Mouse (Mus musculus): ENCODE data around the gene Fermt3.

The Fermt3 gene

DNA sequence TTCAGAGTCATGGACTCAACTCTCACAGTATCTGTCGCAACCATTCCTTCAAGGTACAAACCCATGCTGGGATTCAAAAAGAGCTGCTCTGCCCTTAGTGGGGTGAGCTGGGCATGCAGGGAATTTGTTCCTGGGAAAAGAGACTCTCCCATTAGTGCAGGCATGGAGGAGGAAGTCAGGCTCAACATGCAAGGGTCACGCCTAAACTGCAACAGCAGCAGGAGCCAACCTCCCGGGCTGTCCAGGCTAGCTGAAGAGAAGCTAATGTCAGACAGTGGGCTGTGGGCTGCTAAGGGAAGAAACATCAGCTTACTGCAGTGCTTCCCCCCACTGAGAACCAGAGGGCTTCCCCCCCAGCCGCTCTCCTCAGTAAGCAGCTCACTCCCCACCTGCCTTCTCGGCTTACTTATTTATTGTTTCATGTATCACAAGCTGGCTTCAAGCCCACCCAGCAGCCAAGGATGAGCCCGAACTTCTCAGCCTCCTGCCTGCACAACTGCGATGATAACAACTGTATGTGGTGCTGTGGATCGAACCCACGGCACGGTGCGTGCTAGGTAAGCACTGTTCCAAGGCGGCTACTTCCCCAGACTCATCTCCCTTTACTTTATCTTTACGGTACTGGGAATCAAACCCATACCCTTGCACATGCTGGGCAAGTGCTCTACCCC lies 46.9 kb downstream of the Fermt3 start:
- no peak for DNase-seq (ENCODE audit: low spot score)

GRCm38 (mm10) chr19:6971644-6972043 lies 47.6 kb downstream of the Fermt3 start:
- no peak for DNase-seq (ENCODE audit: low spot score)

GRCm38 (mm10) chr19:6970460-6971085 lies 48.7 kb downstream of the Fermt3 start:
- no peak for DNase-seq (ENCODE audit: low spot score)

DNA sequence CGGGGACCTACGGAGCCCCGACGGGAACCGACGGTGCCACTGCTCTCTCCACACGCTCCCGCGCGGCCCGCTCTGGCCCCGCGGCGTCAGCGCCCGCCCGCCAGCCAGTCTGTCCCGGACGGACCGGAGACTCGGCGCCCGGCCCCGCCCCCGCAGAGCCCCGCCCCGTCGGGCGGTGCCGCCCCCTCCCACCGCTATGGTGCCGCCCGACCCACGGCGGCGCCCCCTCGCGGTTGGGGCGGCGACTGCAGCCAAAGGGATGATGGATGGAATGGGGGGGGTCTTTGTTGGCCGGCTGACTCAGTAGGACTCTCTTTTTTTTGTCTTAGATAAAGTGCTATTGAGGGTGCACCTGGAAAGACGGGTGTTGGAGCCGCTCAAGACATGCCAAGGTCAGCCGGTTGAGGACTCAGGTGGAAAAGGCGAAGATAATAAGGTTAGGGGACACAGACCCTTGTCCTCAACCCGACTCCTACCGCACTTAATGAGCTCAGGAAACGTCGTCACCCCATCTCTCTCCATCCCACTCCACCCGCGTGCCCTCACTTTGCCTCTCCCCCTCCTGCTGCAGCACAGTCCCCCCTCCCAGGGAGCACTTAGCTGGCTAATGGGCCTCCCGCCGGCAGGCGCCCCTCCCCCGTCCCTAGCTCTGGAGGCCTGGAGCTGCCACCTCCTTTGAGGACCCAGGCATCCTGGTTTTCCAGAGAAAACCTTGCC lies 49.4 kb downstream of the Fermt3 start:
- peak; percentile 65 for DNase-seq (ENCODE audit: low spot score)

- DNase-seq (ENCODE audit: low spot score), result no peak
Observed at GRCm38 (mm10) chr19:6969291-6969664, 50.0 kb downstream of the Fermt3 start.

DNA sequence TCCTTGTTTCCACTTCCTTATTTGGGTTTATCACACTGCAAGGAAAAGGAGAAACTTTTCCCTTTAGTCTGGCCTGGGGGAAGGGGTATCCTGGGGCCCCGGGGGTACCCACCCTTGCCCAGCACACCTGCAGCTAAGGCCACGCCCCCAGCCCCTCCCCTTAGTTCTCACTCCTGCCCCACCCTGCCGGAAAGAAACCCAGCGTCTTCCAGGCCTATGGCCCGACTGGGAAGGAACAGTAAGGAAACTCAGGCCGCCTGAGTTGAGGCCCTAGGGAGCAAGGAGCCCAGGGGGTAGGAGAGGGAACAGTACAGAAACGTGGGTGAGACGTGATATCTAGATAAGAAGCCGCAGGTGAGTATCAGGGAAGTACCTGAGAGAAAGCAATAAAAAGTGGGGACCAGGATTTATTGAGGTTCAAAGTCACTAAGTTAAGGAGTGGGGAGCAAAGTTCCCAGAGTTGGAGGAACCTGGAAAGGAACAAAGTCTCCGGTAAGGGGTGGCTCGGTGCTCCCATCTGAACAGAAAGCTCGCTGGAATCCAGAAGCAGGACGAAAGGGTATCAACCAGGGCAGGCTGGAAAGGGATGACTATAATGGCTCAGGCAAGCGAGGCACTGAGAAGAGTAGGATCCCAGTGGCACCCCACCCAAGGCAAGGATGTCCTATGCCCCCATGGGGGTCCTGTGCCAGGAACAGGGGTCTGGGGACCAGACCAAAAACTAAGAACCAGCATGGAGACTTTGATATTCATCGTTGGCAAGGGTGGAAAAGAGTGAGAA lies 50.6 kb downstream of the Fermt3 start:
- no peak for DNase-seq (ENCODE audit: low spot score)

DNA sequence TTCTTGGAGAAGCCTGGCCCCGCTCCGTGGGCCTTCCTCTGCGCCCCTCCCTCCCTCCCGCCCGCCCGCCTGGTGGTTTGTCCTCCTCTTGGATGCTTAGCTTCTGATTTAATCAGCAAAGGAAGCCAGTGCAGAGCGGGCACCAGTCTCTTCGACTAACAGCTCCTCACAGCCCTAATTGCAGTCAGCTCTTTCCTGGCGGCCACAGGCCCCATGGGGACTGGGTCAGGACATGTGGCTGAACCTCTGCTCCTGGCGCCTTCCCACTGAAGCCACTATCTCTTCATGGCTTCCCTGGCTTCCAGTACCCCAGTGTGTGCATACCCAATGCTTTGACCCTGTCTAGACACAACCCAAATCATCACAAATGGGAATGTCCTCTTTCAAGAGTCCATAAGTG lies 62.8 kb downstream of the Fermt3 start:
- no peak for DNase-seq (ENCODE audit: low spot score)

DNA sequence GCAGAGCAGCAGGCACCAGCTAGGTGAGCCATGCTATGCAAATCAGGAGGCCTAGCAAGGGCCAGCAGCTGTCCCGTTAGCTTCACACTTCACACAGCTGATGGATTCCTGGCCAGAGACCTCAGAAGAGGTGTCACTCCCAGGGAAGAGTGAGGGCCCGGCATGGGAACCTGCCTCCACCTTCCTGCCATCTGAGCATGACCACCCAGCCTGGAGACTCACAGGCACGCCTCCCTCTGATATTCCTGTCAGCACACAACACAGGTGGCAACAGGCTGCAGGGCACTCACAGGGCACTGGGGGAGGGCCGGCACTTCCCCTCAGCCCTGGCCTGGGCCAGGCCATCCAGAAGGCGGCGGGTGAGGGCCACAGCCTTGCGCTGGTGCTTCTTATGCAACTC lies 63.8 kb downstream of the Fermt3 start:
- no peak for DNase-seq (ENCODE audit: low spot score)

GRCm38 (mm10) chr19:6954046-6954445 lies 65.2 kb downstream of the Fermt3 start:
- no peak for DNase-seq (ENCODE audit: low spot score)

GRCm38 (mm10) chr19:6952712-6953037 lies 66.6 kb downstream of the Fermt3 start:
- no peak for DNase-seq (ENCODE audit: low spot score)

DNA sequence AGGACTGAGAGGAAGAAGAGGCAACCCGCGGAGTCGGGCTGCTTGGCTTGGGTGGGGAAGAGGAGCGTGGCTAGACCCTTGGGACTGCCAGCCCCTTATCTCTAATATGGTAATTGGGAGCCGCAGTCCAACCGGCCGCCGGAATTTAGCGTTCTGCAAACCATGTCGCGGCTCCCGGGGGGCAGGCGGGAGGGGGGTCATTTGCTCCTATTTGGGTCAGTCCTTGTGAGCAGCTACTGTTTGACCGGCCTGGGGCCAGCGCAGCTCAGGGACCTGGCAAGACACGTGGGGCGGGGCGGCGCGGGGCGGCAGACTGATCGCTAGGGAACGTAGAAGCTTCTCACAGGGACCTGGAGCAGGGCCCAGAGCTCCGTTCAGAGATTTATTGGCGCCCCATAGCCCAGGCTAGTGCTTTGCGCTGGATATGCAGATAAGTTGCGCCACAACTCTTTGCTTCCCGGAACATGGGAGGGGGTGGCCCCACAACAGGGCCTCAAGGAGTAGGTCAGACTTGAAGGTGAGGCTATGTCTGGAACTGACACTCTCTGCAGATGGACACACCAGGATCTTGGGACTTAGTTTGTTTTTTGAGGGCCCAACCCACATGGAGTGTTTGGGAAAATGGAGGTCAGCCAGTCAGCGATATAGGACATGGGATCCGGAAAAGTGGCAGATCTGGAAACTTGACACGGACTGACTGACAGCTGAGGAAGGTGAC lies 67.1 kb downstream of the Fermt3 start:
- DNase-seq (ENCODE audit: low spot score), result peak; percentile 34

GRCm38 (mm10) chr19:6951381-6951968 lies 67.8 kb downstream of the Fermt3 start:
- peak; percentile 62 for DNase-seq (ENCODE audit: low spot score)

DNA sequence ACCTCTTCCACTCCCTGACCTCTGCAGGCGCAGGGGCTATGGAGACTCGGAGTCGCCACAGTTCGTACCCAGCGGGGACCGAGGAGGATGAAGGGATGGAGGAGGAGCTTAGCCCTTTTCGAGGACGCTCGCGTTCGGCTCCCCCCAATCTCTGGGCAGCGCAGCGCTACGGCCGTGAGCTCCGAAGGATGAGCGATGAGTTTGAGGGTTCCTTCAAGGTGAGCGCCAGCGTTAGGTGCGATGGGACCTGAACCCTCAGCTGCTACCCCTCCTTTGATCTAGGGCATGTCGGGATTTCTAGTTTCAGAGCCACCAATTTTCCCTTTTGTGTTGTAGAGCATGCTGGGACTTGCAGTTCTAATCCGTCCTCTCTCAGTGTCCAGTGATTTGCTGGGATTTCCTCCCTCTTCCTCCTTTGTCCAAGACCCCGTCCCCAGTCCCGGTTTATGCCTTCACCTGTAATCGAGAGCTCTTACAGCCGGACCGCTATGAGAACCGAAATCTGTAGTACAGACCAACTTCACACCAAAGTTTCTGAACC lies 68.6 kb downstream of the Fermt3 start:
- peak; percentile 37 for DNase-seq (ENCODE audit: low spot score)

- no peak for DNase-seq (ENCODE audit: low spot score)
Observed at GRCm38 (mm10) chr19:6949951-6950350, 69.3 kb downstream of the Fermt3 start.

DNA sequence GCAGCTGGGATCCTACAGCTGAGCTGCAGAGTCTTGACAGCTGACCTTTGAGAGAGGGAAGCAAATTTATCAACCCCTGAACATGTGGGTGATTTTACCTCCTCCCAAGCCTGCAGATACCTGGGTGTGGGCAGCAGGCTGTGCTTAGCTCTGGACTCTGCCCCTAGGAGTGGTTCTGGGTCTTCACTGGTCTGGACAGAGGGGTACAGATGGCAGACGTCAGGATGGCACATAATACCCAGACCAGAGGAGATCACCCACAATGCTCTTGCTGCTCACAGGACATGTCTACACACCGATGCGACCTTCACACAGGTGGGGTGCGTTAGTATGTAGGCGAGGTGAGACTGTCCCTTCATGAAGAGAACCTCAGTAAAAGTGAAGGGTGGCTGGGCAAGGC lies 69.7 kb downstream of the Fermt3 start:
- no peak for DNase-seq (ENCODE audit: low spot score)
